Mouse (Mus musculus) erythroblast, embryonic 14.5 days (primary cell): ENCODE measurements around the gene Fars2.

Experiments used
- GATA1 ChIP-seq: IDR thresholded peaks from 2 replicates; pipeline ENCODE4 v1.6.1; 2012; ENCODE audit warnings: low read length, inconsistent platforms, mixed read lengths
- TAL1 ChIP-seq: IDR thresholded peaks from 3 replicates; pipeline ENCODE4 v1.6.1; 2012; ENCODE audit warnings: low read length, inconsistent platforms, mixed read lengths

GRCm38 (mm10) chr13:36224431-36224830 lies 107.2 kb downstream of the Fars2 start:
- TF ChIP-seq TAL1 (no peak), GATA1 (no peak)
